Mouse (Mus musculus) activated CD4-positive, CD25-positive, alpha-beta regulatory T cell, adult 4 months (primary cell): ENCODE data around the gene Shh. TPM values are rescaled to one million over a fixed set of nuclear protein-coding genes. Genes with fewer than 3 reads are reported as not detected.

Experiments used
- ATAC-seq: one replicate; pipeline ENCODE4 v1.8.0; 2017
- polyA plus RNA-seq, 2 experiments: library from polyadenylated mRNA; unstranded; fragments of 100-300 nt; shearing (Covaris generic); gene quantifications; one replicate each; pipeline ENCODE4 v1.2.1; 2017

The Shh gene
- polyA plus RNA-seq, 2 experiments from 2014 or later: not detected

GRCm38 (mm10) chr5:28458821-28459240 is 8.2 kb downstream of the Shh start:
- ATAC-seq: no peak

- ATAC-seq: no peak
These were observed 9.0 kb downstream of the Shh start for GRCm38 (mm10) chr5:28457921-28458641.

GRCm38 (mm10) chr5:28456366-28456765 is 10.7 kb downstream of the Shh start:
- no peak for ATAC-seq

GRCm38 (mm10) chr5:28455721-28456120 is 11.3 kb downstream of the Shh start:
- no peak for ATAC-seq

GRCm38 (mm10) chr5:28454546-28454945 is 12.5 kb downstream of the Shh start:
- ATAC-seq: no peak

GRCm38 (mm10) chr5:28453523-28453922 is 13.5 kb downstream of the Shh start:
- no peak for ATAC-seq

- no peak for ATAC-seq
These were observed 14.0 kb downstream of the Shh start for GRCm38 (mm10) chr5:28453086-28453485.

- no peak for ATAC-seq
These were observed 15.9 kb downstream of the Shh start for GRCm38 (mm10) chr5:28451053-28451638.

GRCm38 (mm10) chr5:28450126-28450890 is 16.7 kb downstream of the Shh start:
- no peak for ATAC-seq

- ATAC-seq: no peak
These were observed 41.1 kb downstream of the Shh start for GRCm38 (mm10) chr5:28425926-28426325.

GRCm38 (mm10) chr5:28423781-28424180 is 43.3 kb downstream of the Shh start:
- ATAC-seq: no peak

- ATAC-seq: no peak
These were observed 47.3 kb downstream of the Shh start for GRCm38 (mm10) chr5:28419640-28420265.

GRCm38 (mm10) chr5:28418734-28419133 is 48.3 kb downstream of the Shh start:
- no peak for ATAC-seq

GRCm38 (mm10) chr5:28416029-28416428 is 51.0 kb downstream of the Shh start:
- no peak for ATAC-seq

GRCm38 (mm10) chr5:28414076-28414475 is 53.0 kb downstream of the Shh start:
- no peak for ATAC-seq

GRCm38 (mm10) chr5:28413533-28413932 is 53.5 kb downstream of the Shh start:
- no peak for ATAC-seq

- ATAC-seq: no peak
These were observed 54.9 kb downstream of the Shh start for GRCm38 (mm10) chr5:28412006-28412685.

Other genes starting within 250 kb of the Shh start
- not detected for gene Cnpy1, start 221.4 kb downstream of the Shh start, polyA plus RNA-seq
- gene Rbm33, start 150.1 kb downstream of the Shh start, polyA plus RNA-seq: 10 to 100 TPM; 10.1 to 12.2 TPM